Mouse (Mus musculus): ENCODE measurements at regions not wholly inside any gene's neighbourhood (a gene's known extent, or its start where the extent isn't known, plus 50 kb on each side); places are given as distances from the start of the nearest gene placed in this dataset.

DNA sequence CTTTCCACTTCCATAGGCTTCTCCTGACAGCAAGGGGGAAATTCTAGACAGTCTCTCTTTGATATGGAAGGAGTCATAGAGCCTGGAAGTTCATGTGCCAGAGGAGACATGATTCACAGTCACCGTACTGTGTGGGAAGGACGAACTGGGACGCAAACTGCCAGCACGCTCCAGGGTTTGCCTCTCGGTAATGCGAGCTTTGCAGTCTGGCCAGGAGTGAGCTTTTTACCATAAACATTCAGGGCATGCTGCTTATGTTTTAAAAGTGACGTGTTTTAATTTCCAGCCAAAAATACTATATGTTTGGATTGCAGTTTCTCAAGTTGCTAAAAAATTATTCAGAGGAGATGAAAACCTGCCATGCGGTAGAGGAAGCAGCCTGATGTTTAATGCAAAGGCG lies 292.3 kb upstream of the 4930535I16Rik start:
- TF ChIP-seq POLR2A (IDR thresholded peaks at IDR 0.05; ENCODE audit: control insufficient read depth, low read depth, low read length): no peak
- no peak for TF ChIP-seq CTCF (IDR thresholded peaks at IDR 0.05; ENCODE audit: control insufficient read depth, insufficient read depth, insufficient replicate concordance, low read depth, low read length)

Measured in testis, adult 2 months (tissue).